Mouse (Mus musculus): ENCODE data around the gene Cryzl1. TPM values are rescaled to one million over a fixed set of nuclear protein-coding genes. Genes with fewer than 3 reads are reported as not detected.

Cryzl1 gene
- polyA plus RNA-seq, 1 experiment from 2014 or later: 51.4 TPM

- no peak overlapping the region for H3K4me2 ChIP-seq
- H3K27ac ChIP-seq (replicated peaks): no peak overlapping the region
- no peaks in the 10 kb centered on the region for H3K27me3 ChIP-seq (replicated peaks)
- peaks cover 67% of the 10 kb centered on the region for H3K4me1 ChIP-seq
- no peak overlapping the region for H3K9ac ChIP-seq
- H3K9me3 ChIP-seq: no peaks in the 10 kb centered on the region
- no peak overlapping the region for H3K4me3 ChIP-seq
- 84% methylated on average over 6 of the region's 6 CpGs for WGBS
- H3K36me3 ChIP-seq: no peaks in the 10 kb centered on the region
- ATAC-seq (ENCODE audit: extremely low read depth, insufficient number of reproducible peaks, low FRiP score, low TSS enrichment): no peak
Observed at GRCm38 (mm10) chr16:91738505-91738904, 9.7 kb upstream of the Cryzl1 start.

GRCm38 (mm10) chr16:91736046-91736816 is 7.5 kb upstream of the Cryzl1 start:
- Histone ChIP-seq H3K36me3 (no peaks in the 10 kb centered on the region), H3K4me3 (no peak overlapping the region), H3K9ac (no peak overlapping the region), H3K4me2 (no peak overlapping the region), H3K27ac (replicated peaks) (no peak overlapping the region), H3K4me1 (peaks cover 72% of the 10 kb centered on the region), H3K27me3 (replicated peaks) (no peaks in the 10 kb centered on the region), H3K9me3 (no peaks in the 10 kb centered on the region)
- no peak for ATAC-seq (ENCODE audit: extremely low read depth, insufficient number of reproducible peaks, low FRiP score, low TSS enrichment)
- 73% methylated on average over 7 of the region's 7 CpGs for WGBS

DNA sequence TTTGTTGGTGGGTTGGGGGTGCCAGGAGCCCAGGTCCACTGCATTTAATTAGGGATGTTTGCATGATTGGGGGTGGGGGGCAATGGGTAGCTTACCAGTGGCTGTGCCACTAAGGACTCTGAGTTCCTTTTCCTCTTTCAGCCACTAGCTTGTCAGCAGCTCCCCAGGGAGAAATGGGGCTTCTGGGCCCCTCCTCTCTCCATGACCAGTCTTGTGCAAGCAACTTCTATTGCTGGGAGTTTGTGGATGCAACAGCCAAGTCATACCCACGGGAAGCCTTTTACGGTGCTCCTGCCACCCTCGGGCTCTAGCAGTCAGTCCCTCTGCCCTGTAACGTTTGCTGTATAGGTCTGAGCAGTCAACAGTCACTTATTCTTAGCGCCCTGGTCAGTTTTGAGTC is 6.0 kb upstream of the Cryzl1 start:
- Histone ChIP-seq H3K9me3 (no peaks in the 10 kb centered on the region), H3K4me1 (peaks cover 61% of the 10 kb centered on the region), H3K4me2 (no peak overlapping the region), H3K27me3 (replicated peaks) (no peaks in the 10 kb centered on the region), H3K36me3 (no peaks in the 10 kb centered on the region), H3K9ac (no peak overlapping the region), H3K27ac (replicated peaks) (no peak overlapping the region), H3K4me3 (no peak overlapping the region)
- no peak for ATAC-seq (ENCODE audit: extremely low read depth, insufficient number of reproducible peaks, low FRiP score, low TSS enrichment)
- 69% methylated on average over 5 of the region's 5 CpGs for WGBS

DNA sequence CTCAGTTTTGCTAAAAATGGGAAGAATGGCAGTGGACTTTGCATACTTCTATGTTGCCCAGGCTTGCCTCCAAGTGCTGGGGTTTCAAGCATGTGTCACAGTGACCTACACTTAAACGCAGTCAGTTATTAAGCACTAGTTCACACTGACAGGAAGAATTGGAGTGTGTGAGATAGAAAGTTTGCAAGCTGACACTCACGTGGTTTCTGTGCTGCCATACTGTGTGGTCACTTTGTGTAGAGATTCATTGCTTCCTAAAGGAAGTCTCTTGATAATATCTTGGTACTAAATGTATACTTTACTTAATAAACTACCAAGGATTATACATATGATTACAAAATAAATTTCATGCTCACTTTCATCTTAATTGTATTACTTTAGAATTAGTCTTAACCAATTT is 4.0 kb upstream of the Cryzl1 start:
- no peak for ATAC-seq (ENCODE audit: extremely low read depth, insufficient number of reproducible peaks, low FRiP score, low TSS enrichment)
- H3K27me3 ChIP-seq (replicated peaks): no peaks in the 10 kb centered on the region
- no peaks in the 10 kb centered on the region for H3K9me3 ChIP-seq
- no peak overlapping the region for H3K4me2 ChIP-seq
- no peak overlapping the region for H3K9ac ChIP-seq
- no peak overlapping the region for H3K27ac ChIP-seq (replicated peaks)
- WGBS: 45% methylated on average over 2 of the region's 2 CpGs
- H3K4me1 ChIP-seq: peaks cover 55% of the 10 kb centered on the region
- no peaks in the 10 kb centered on the region for H3K36me3 ChIP-seq
- no peak overlapping the region for H3K4me3 ChIP-seq

- no peak for ATAC-seq (ENCODE audit: extremely low read depth, insufficient number of reproducible peaks, low FRiP score, low TSS enrichment)
- Histone ChIP-seq H3K9ac (peak overlapping the region; percentile 98), H3K4me1 (peaks cover 43% of the 10 kb centered on the region), H3K4me3 (peak overlapping the region; percentile 92), H3K27ac (replicated peaks) (peak overlapping the region; percentile 95), H3K36me3 (0 out of 2 replicates have a peak, but pooled peaks cover 5% of the 10 kb centered on the region), H3K4me2 (peak overlapping the region; percentile 86), H3K9me3 (no peaks in the 10 kb centered on the region), H3K27me3 (replicated peaks) (no peaks in the 10 kb centered on the region)
- 1% methylated on average over 11 of the region's 11 CpGs for WGBS
Observed at GRCm38 (mm10) chr16:91730446-91730845, 1.7 kb upstream of the Cryzl1 start.

GRCm38 (mm10) chr16:91729821-91730441 is 1.2 kb upstream of the Cryzl1 start:
- peaks cover 38% of the 10 kb centered on the region for H3K4me1 ChIP-seq
- H3K4me3 ChIP-seq: peak overlapping the region; percentile 92
- WGBS: under 1% methylated on average over 43 of the region's 44 CpGs
- H3K36me3 ChIP-seq: peaks cover 8% of the 10 kb centered on the region
- peak overlapping the region; percentile 95 for H3K27ac ChIP-seq (replicated peaks)
- no peaks in the 10 kb centered on the region for H3K9me3 ChIP-seq
- peak overlapping the region; percentile 98 for H3K9ac ChIP-seq
- peak; percentile 1; the same call in 1 of the 2 replicates for ATAC-seq (ENCODE audit: extremely low read depth, insufficient number of reproducible peaks, low FRiP score, low TSS enrichment)
- H3K4me2 ChIP-seq: peak overlapping the region; percentile 86
- H3K27me3 ChIP-seq (replicated peaks): no peaks in the 10 kb centered on the region

DNA sequence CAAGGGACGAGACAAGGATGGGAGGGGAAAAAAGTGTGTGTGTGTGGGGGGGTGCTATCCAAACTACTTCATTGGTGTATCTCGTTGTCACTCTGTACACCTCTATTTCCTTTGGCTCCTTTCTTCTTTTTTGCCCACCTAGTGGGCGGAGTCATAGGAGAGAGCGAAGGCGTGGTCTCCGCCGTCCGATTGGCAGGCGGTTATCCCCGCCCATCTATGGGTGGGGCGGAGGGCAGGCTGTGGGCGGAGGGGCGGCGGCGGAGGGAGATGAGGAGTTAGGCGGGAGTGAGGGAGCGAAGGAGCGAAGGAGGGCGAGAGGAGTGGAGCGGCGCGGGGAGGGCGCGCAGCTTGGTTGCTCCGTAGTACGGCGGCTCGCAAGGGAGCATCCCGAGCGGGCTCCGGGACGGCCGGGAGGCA is 299 bp upstream of the Cryzl1 start, which contains the start of gene Itsn1:
Gene Itsn1, plus strand, starts transcription at position 216 of the 417 bp plus-strand sequence.
- peaks cover 16% of the 10 kb centered on the region for H3K36me3 ChIP-seq
- peak within 1 kb of the TSS; percentile 95 for H3K27ac ChIP-seq (replicated peaks)
- H3K27me3 ChIP-seq (replicated peaks): no peaks in the 10 kb centered on the region
- peak within 1 kb of the TSS; percentile 92 for H3K4me3 ChIP-seq
- peak within 1 kb of the TSS; percentile 86 for H3K4me2 ChIP-seq
- 1% methylated on average over 30 of the region's 33 CpGs for WGBS
- H3K4me1 ChIP-seq: peaks cover 29% of the 10 kb centered on the region
- peak within 1 kb of the TSS; percentile 98 for H3K9ac ChIP-seq
- no peaks in the 10 kb centered on the region for H3K9me3 ChIP-seq
- ATAC-seq (ENCODE audit: extremely low read depth, insufficient number of reproducible peaks, low FRiP score, low TSS enrichment): peak; percentile 87

DNA sequence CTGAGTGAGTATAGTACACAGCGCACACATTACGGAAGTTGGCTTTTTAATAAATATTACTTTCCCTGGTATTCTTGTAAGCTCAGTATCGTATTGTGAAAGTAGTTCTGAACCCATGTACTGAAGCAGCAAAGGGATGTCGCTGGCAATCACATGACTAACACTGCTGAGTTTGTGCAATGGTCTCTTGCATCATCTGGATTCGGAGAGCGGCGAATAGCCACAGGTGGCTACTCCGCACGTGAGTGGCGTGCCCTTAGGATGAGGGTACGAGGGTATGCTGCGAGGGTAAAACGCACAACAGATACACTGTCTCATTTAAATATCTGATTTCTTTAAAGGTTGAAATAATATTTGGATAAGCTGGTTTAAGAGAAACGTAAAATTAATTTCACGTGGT is 1.3 kb downstream of the Cryzl1 start:
- peak overlapping the region; percentile 84 for H3K4me2 ChIP-seq
- peak overlapping the region; percentile 86 for H3K9ac ChIP-seq
- peak overlapping the region; percentile 92 for H3K4me3 ChIP-seq
- WGBS: 88% methylated on average over 15 of the region's 15 CpGs
- peaks cover 28% of the 10 kb centered on the region for H3K4me1 ChIP-seq
- H3K9me3 ChIP-seq: no peaks in the 10 kb centered on the region
- H3K27ac ChIP-seq (replicated peaks): peak overlapping the region; percentile 82
- H3K27me3 ChIP-seq (replicated peaks): no peaks in the 10 kb centered on the region
- ATAC-seq (ENCODE audit: extremely low read depth, insufficient number of reproducible peaks, low FRiP score, low TSS enrichment): no peak
- H3K36me3 ChIP-seq: peaks cover 20% of the 10 kb centered on the region

- H3K36me3 ChIP-seq: peaks cover 31% of the 10 kb centered on the region
- WGBS: 42% methylated on average over 3 of the region's 3 CpGs
- no peak overlapping the region for H3K4me2 ChIP-seq
- no peaks in the 10 kb centered on the region for H3K9me3 ChIP-seq
- ATAC-seq (ENCODE audit: extremely low read depth, insufficient number of reproducible peaks, low FRiP score, low TSS enrichment): no peak
- no peak overlapping the region for H3K4me3 ChIP-seq
- peaks cover 19% of the 10 kb centered on the region for H3K4me1 ChIP-seq
- no peak overlapping the region for H3K27ac ChIP-seq (replicated peaks)
- no peak overlapping the region for H3K9ac ChIP-seq
- no peaks in the 10 kb centered on the region for H3K27me3 ChIP-seq (replicated peaks)
Observed at GRCm38 (mm10) chr16:91724247-91724646, 4.5 kb downstream of the Cryzl1 start.

DNA sequence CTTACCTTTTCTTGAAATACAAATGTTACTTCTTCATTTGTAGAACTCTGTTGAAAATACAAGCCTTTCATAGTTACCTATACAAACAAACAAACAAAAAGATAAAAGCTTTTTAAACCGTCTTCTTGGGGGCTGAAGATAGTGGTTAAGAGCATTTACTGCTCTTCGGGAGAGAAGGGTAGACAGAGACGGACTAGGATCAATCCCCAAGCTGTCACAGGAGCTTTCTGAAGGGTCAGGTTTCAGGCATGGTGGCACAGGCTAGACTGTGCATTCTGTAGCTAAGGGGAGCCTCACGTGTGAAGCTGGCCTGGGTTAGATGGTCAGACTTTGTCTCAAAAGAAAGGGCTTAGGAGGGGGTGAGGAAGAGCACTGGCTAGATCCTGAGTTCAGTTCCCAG is 11.4 kb downstream of the Cryzl1 start:
- 59% methylated on average over 4 of the region's 4 CpGs for WGBS
- Histone ChIP-seq H3K27ac (replicated peaks) (peak overlapping the region; percentile 82), H3K4me3 (no peak overlapping the region), H3K4me2 (no peak overlapping the region), H3K9me3 (no peaks in the 10 kb centered on the region), H3K4me1 (0 out of 2 replicates have a peak, but pooled peaks cover 6% of the 10 kb centered on the region), H3K9ac (no peak overlapping the region), H3K36me3 (peaks cover 75% of the 10 kb centered on the region), H3K27me3 (replicated peaks) (no peaks in the 10 kb centered on the region)
- ATAC-seq (ENCODE audit: extremely low read depth, insufficient number of reproducible peaks, low FRiP score, low TSS enrichment): no peak

DNA sequence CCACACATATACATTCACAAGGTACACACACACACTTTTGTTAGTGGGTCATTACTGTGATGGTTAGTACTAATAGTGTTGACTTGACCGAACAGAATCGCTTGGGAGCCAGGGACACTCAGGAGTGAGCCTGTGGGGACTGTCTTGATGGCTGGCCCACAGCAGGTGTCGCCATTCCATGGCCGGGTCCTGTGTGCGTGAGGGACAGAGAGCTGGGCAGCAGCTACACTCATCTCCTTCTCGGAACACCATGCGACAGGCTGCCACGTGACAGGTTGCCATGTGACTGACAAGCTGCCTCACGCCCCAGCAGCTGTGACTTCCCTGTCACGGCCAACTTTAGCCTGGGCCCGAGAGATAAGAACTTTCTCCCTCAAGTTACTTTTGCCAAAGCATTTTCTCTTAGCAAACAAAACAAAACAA is 11.8 kb downstream of the Cryzl1 start:
- H3K9ac ChIP-seq: no peak overlapping the region
- 44% methylated on average over 11 of the region's 11 CpGs for whole genome bisulfite sequencing
- H3K4me3 ChIP-seq: no peak overlapping the region
- H3K27me3 ChIP-seq (replicated peaks): no peaks in the 10 kb centered on the region
- ATAC-seq (ENCODE audit: extremely low read depth, insufficient number of reproducible peaks, low FRiP score, low TSS enrichment): peak; percentile 93
- H3K36me3 ChIP-seq: peaks cover 79% of the 10 kb centered on the region
- no peak overlapping the region for H3K4me2 ChIP-seq
- H3K9me3 ChIP-seq: no peaks in the 10 kb centered on the region
- H3K4me1 ChIP-seq: 0 out of 2 replicates have a peak, but pooled peaks cover 6% of the 10 kb centered on the region
- no peak overlapping the region; the same call in 1 of the 2 replicates for H3K27ac ChIP-seq (replicated peaks)
